Mouse (Mus musculus) layer of hippocampus, adult 2 months (tissue): ENCODE measurements around the gene Gpsm3. TPM values are rescaled to one million over a fixed set of nuclear protein-coding genes. Genes with fewer than 3 reads are reported as not detected.

Source experiments
- DNase-seq, 2 experiments: peaks; one replicate each; pipeline ENCODE4 v3.0.0; 2022; ENCODE audit warnings: low spot score in 2 of 2
- H3K27ac ChIP-seq: fragments of 200-600 bp; 2 replicates; pipeline ENCODE4 v1.8.1; 2022
- H3K4me3 ChIP-seq: fragments of 200-600 bp; 2 replicates; pipeline ENCODE4 v1.8.1; 2022; ENCODE audit warnings: mild to moderate bottlenecking
- CTCF ChIP-seq: fragments of 200-600 bp; conservative IDR thresholded peaks from 2 replicates; pipeline ENCODE4 v1.8.1; 2022; ENCODE audit warnings: antibody characterized with exemption, mild to moderate bottlenecking, moderate library complexity
- total RNA-seq, 2 experiments: library from RNA; stranded (reverse); gene quantifications; 2 replicates each; pipeline ENCODE4 v1.2.3; 2021

Gene Gpsm3
- total RNA-seq, 2 experiments from 2014 or later: 2.4 to 2.5 TPM

GRCm38 (mm10) chr17:34629221-34629751, 39.7 kb downstream of the Gpsm3 start, which contains the start of gene Prrt1:
Gene Prrt1, plus strand, starts transcription at chr17:34629533.
- Histone ChIP-seq H3K27ac (peak within 1 kb of the TSS; percentile 99), H3K4me3 (peak within 1 kb of the TSS; percentile 67)
- peak; percentile 66 to 90 for DNase-seq
- no peak for TF ChIP-seq CTCF

GRCm38 (mm10) chr17:34629796-34630603, 40.4 kb downstream of the Gpsm3 start:
- Histone ChIP-seq H3K27ac (peak overlapping the region; percentile 99), H3K4me3 (peak overlapping the region; percentile 67)
- no peak for TF ChIP-seq CTCF
- no peak for DNase-seq

- DNase-seq: no peak
- Histone ChIP-seq H3K27ac (peak overlapping the region; percentile 99), H3K4me3 (peak overlapping the region; percentile 67)
- no peak for TF ChIP-seq CTCF
Observed at GRCm38 (mm10) chr17:34630761-34631301, 41.2 kb downstream of the Gpsm3 start.

- no peak for TF ChIP-seq CTCF
- DNase-seq: no peak
- Histone ChIP-seq H3K4me3 (peak overlapping the region; percentile 67), H3K27ac (peak overlapping the region; percentile 99)
Observed at GRCm38 (mm10) chr17:34631647-34632046, 42.0 kb downstream of the Gpsm3 start.

- DNase-seq: peak; percentile 87 to 94
- Histone ChIP-seq H3K27ac (peak overlapping the region; percentile 99), H3K4me3 (peak overlapping the region; percentile 67)
- no peak for TF ChIP-seq CTCF
Observed at GRCm38 (mm10) chr17:34632261-34632691, 42.7 kb downstream of the Gpsm3 start.

GRCm38 (mm10) chr17:34635671-34636070, 46.1 kb downstream of the Gpsm3 start:
- no peak overlapping the region for H3K4me3 ChIP-seq
- TF ChIP-seq CTCF: no peak
- H3K27ac ChIP-seq: no peak overlapping the region
- no peak for DNase-seq

- Histone ChIP-seq H3K27ac (peak overlapping the region; percentile 33; the same call in 1 of the 2 replicates), H3K4me3 (no peak overlapping the region)
- no peak for TF ChIP-seq CTCF
- DNase-seq: no peak
Observed at GRCm38 (mm10) chr17:34637459-34637858, 47.9 kb downstream of the Gpsm3 start.

GRCm38 (mm10) chr17:34639461-34640255, 50.1 kb downstream of the Gpsm3 start:
- no peak for TF ChIP-seq CTCF
- peak overlapping the region; percentile 93 for H3K27ac ChIP-seq
- H3K4me3 ChIP-seq: no peak overlapping the region
- DNase-seq: no peak

- Histone ChIP-seq H3K4me3 (no peak overlapping the region), H3K27ac (peak overlapping the region; percentile 93)
- TF ChIP-seq CTCF: peak; percentile 31
- DNase-seq: no peak
Observed at GRCm38 (mm10) chr17:34640778-34641601, 51.4 kb downstream of the Gpsm3 start.

Other genes starting within 250 kb of the Gpsm3 start
- under 1 TPM; 0.51 to 0.76 TPM for gene Btnl2, start 235.0 kb upstream of the Gpsm3 start, total RNA-seq
- not detected for gene Btnl1, start 212.7 kb upstream of the Gpsm3 start, total RNA-seq
- gene BC051142, start 191.0 kb upstream of the Gpsm3 start, total RNA-seq: 1 to 10 TPM; 4.1 to 7.2 TPM
- gene Btnl4, start 112.5 kb upstream of the Gpsm3 start, total RNA-seq: not detected
- not detected for gene Btnl6, start 72.5 kb upstream of the Gpsm3 start, total RNA-seq
- 10 to 100 TPM; 11.0 to 15.9 TPM for gene Notch4, start 25.5 kb upstream of the Gpsm3 start, total RNA-seq
- gene Pbx2, start 1.5 kb downstream of the Gpsm3 start, total RNA-seq: 10 to 100 TPM; 66.9 to 69.5 TPM
- under 1 TPM; 0.79 to 0.83 TPM for gene Ager, start 8.1 kb downstream of the Gpsm3 start, total RNA-seq
- 10 to 100 TPM; 72.1 to 80.3 TPM for gene Rnf5, start 13.9 kb downstream of the Gpsm3 start, total RNA-seq
- gene Agpat1, start 14.5 kb downstream of the Gpsm3 start, total RNA-seq: 100 to 1,000 TPM; 153 to 160 TPM
- gene Egfl8, start 26.2 kb downstream of the Gpsm3 start, total RNA-seq: 1 to 10 TPM; 1.7 to 2.4 TPM
- gene Ppt2, start 38.7 kb downstream of the Gpsm3 start, total RNA-seq: 10 to 100 TPM; 46.8 to 55.8 TPM
- gene Prrt1, start 39.7 kb downstream of the Gpsm3 start, total RNA-seq: 100 to 1,000 TPM; 276 to 305 TPM
- gene Fkbpl, start 55.0 kb downstream of the Gpsm3 start, total RNA-seq: 10 to 100 TPM; 16.2 to 18.8 TPM
- gene Atf6b, start 57.3 kb downstream of the Gpsm3 start, total RNA-seq: 10 to 100 TPM; 92.0 to 93.2 TPM
- gene Tnxb, start 80.7 kb downstream of the Gpsm3 start, total RNA-seq: 10 to 100 TPM; 10.9 to 11.0 TPM
- gene C4b, start 154.1 kb downstream of the Gpsm3 start, total RNA-seq: 10 to 100 TPM; 27.2 to 28.7 TPM
- under 1 TPM in 1 of 2 experiments, not detected in 1; 0.42 TPM for gene Cyp21a1, start 214.8 kb downstream of the Gpsm3 start, total RNA-seq
- gene Stk19, start 247.1 kb downstream of the Gpsm3 start, total RNA-seq: 10 to 100 TPM; 55.5 to 61.3 TPM
- gene Dxo, start 247.2 kb downstream of the Gpsm3 start, total RNA-seq: 10 to 100 TPM; 39.7 to 42.3 TPM